Comparison of ENCODE assay signal across 25 mouse cellular contexts in genomic region chr9:106739056-106739455, GRCm38 (mm10).
"Had no signal": no experiment of that assay in that cellular context is flagged by ENCODE, and none has a peak within 500 bp of the region (broad histone marks: within the 10 kb centered on the region; RNA-seq: fewer than 3 reads in every experiment).

No protein-coding gene starts in this region.

- H3K36me3 ChIP-seq: lung, embryonic 15.5 days had no signal

- H3K27me3 ChIP-seq: limb, embryonic 13.5 days; lung, embryonic 15.5 days; megakaryocyte, embryonic 14.5 days; midbrain, embryonic 13.5 days; neural tube, embryonic 13.5 days had no signal

- H3K4me3 ChIP-seq: layer of hippocampus, adult 2 months; limb, embryonic 10.5 days; limb, embryonic 13.5 days; lung, embryonic 15.5 days; megakaryocyte, embryonic 14.5 days; midbrain, embryonic 10.5 days; midbrain, embryonic 13.5 days; myocyte; neural tube, embryonic 13.5 days had no signal

- H3K9me3 ChIP-seq: limb, embryonic 10.5 days; limb, embryonic 13.5 days; lung, embryonic 15.5 days; megakaryocyte, embryonic 14.5 days; midbrain, embryonic 13.5 days; neural tube, embryonic 13.5 days had no signal

- H3K27ac ChIP-seq: kidney, postnatal 0 days; layer of hippocampus, adult 2 months; limb, embryonic 10.5 days; limb, embryonic 13.5 days; liver, embryonic 14.5 days; lung, embryonic 15.5 days; midbrain, embryonic 10.5 days; midbrain, embryonic 13.5 days; neural tube, embryonic 13.5 days; stomach, postnatal 0 days had no signal

- DNase-seq: kidney, postnatal 25 days; layer of hippocampus, adult 9-11 months; liver; liver, postnatal 0 days; lung, postnatal 10 days; lung, postnatal 36 days; right cerebral cortex, adult 18-20 months; right cerebral cortex, postnatal 14 days; right cerebral cortex, postnatal 4 days; thymus, adult 2 months; thymus, postnatal 14 days; thymus, postnatal 4 days had no signal

- ATAC-seq: liver, postnatal 0 days; midbrain, embryonic 13.5 days; midbrain, embryonic 16.5 days had no signal

- H3K4me2 ChIP-seq: limb, embryonic 13.5 days; lung, embryonic 15.5 days; midbrain, embryonic 13.5 days; neural tube, embryonic 13.5 days had no signal

- H3K9ac ChIP-seq: limb, embryonic 13.5 days; liver, embryonic 14.5 days; liver, postnatal 0 days; lung, embryonic 15.5 days; midbrain, embryonic 13.5 days; neural tube, embryonic 13.5 days had no signal

- H3K4me1 ChIP-seq: limb, embryonic 10.5 days; limb, embryonic 13.5 days; lung, embryonic 15.5 days; midbrain, embryonic 10.5 days; midbrain, embryonic 13.5 days; neural tube, embryonic 13.5 days had no signal
